Mouse (Mus musculus) forebrain, embryonic 11.5 days (tissue): ENCODE measurements around the gene Gstm7. TPM values are rescaled to one million over a fixed set of nuclear protein-coding genes. Genes with fewer than 3 reads are reported as not detected.
A peak's percentile ranks its signal among the peaks of the same experiment; 100 is the strongest.
"Not testable (repeated sequence)": the region's sequence is repeated elsewhere in the genome, so short reads cannot be mapped to it uniquely, and the experiment has no call there.

Experiments used
- ATAC-seq: fragments of 200-750 bp; cut with Nextera tagmentation; replicated peaks from 2 replicates; pipeline ENCODE4 v1.8.0; 2017; ENCODE audit warnings: moderate TSS enrichment; ENCODE audit not compliant: low FRiP score
- DNase-seq: peaks from one replicate; pipeline ENCODE4 v3.0.0-alpha.2; 2017; ENCODE audit warnings: low spot score
- H3K27ac ChIP-seq: fragments of 300-500 bp; sonication (generic); 2 replicates; pipeline ENCODE4 v1.5.1; 2014; ENCODE audit warnings: low read depth, low read length
- H3K27me3 ChIP-seq: fragments of 300-500 bp; sonication (generic); 2 replicates; pipeline ENCODE4 v1.6.1; 2014; ENCODE audit warnings: mild to moderate bottlenecking, low read length, mixed read lengths; ENCODE audit not compliant: control insufficient read depth, insufficient read depth
- H3K36me3 ChIP-seq: fragments of 300-500 bp; sonication (generic); 2 replicates; pipeline ENCODE4 v1.6.1; 2014; ENCODE audit warnings: mild to moderate bottlenecking, low read length, moderate library complexity, mixed read lengths; ENCODE audit not compliant: control insufficient read depth, insufficient read depth
- H3K4me1 ChIP-seq: fragments of 300-500 bp; sonication (generic); replicated peaks from 2 replicates; pipeline ENCODE4 v1.6.1; 2014; ENCODE audit warnings: low read length, mixed read lengths; ENCODE audit not compliant: control insufficient read depth, insufficient read depth
- H3K4me2 ChIP-seq: fragments of 300-500 bp; sonication (generic); 2 replicates; pipeline ENCODE4 v1.6.1; 2014; ENCODE audit warnings: low read depth, mild to moderate bottlenecking, low read length, moderate library complexity, mixed read lengths; ENCODE audit not compliant: severe bottlenecking
- H3K4me3 ChIP-seq: fragments of 300-500 bp; sonication (generic); 2 replicates; pipeline ENCODE4 v1.5.1; 2014; ENCODE audit warnings: low read depth, low read length
- H3K9ac ChIP-seq: fragments of 300-500 bp; sonication (generic); 2 replicates; pipeline ENCODE4 v1.6.1; 2014; ENCODE audit warnings: low read length
- H3K9me3 ChIP-seq: fragments of 300-500 bp; sonication (generic); 2 replicates; pipeline ENCODE4 v1.6.1; 2016; ENCODE audit warnings: low read length, mixed read lengths; ENCODE audit not compliant: control insufficient read depth
- WGBS: fragments of 180-500 bp; shearing (Covaris S2); extraction: QIAGEN DNeasy Blood & Tissue Kit; methylation state at CpG from one replicate; pipeline ENCODE4 v1.1.7; 2014; 5-methylcytosine and 5-hydroxymethylcytosine counted together
- polyA plus RNA-seq: library from polyadenylated mRNA; unstranded; fragments of >200 nt; fragmentation: Nextera tagmentation; extraction: Ambion mirVana; gene quantifications from 2 replicates; pipeline ENCODE4 v1.2.1, GENCODE M21; 2014

Gstm7 gene
- polyA plus RNA-seq, 1 experiment from 2014 or later = 42.9 TPM

- Histone ChIP-seq H3K27me3 (no peaks in the 10 kb centered on the region), H3K4me2 (no peak overlapping the region), H3K27ac (no peak overlapping the region), H3K4me3 (no peak overlapping the region), H3K9ac (no peak overlapping the region), H3K4me1 (no peaks in the 10 kb centered on the region), H3K9me3 (no peaks in the 10 kb centered on the region), H3K36me3 (no peaks in the 10 kb centered on the region)
- no peak for DNase-seq
- no peak for ATAC-seq
- WGBS = 65% methylated on average over 5 of the region's 5 CpGs
These were observed 33.2 kb upstream of the Gstm7 start for GRCm38 (mm10) chr3:107964656-107965308.

GRCm38 (mm10) chr3:107964026-107964425 is 32.4 kb upstream of the Gstm7 start:
- H3K36me3 ChIP-seq = no peaks in the 10 kb centered on the region
- H3K27me3 ChIP-seq = no peaks in the 10 kb centered on the region
- DNase-seq = no peak
- WGBS = 74% methylated on average over 4 of the region's 4 CpGs
- no peak overlapping the region for H3K4me2 ChIP-seq
- H3K4me3 ChIP-seq = no peak overlapping the region
- H3K4me1 ChIP-seq = no peaks in the 10 kb centered on the region
- no peak overlapping the region for H3K27ac ChIP-seq
- H3K9me3 ChIP-seq = no peaks in the 10 kb centered on the region
- no peak for ATAC-seq
- H3K9ac ChIP-seq = no peak overlapping the region

GRCm38 (mm10) chr3:107955260-107955659 is 23.6 kb upstream of the Gstm7 start:
- ATAC-seq, H3K4me3 ChIP-seq, H3K4me2 ChIP-seq, DNase-seq, H3K27me3 ChIP-seq, H3K9ac ChIP-seq, H3K4me1 ChIP-seq, H3K9me3 ChIP-seq, H3K27ac ChIP-seq, H3K36me3 ChIP-seq: not testable (repeated sequence)
- WGBS = 92% methylated on average over 8 of the region's 9 CpGs

- Histone ChIP-seq H3K4me3 (no peak overlapping the region), H3K9me3 (no peaks in the 10 kb centered on the region), H3K9ac (no peak overlapping the region), H3K4me1 (no peaks in the 10 kb centered on the region), H3K27ac (no peak overlapping the region), H3K36me3 (no peaks in the 10 kb centered on the region), H3K4me2 (no peak overlapping the region), H3K27me3 (no peaks in the 10 kb centered on the region)
- ATAC-seq (no peak), DNase-seq (no peak)
- WGBS = 85% methylated on average over 5 of the region's 5 CpGs
These were observed 22.3 kb upstream of the Gstm7 start for GRCm38 (mm10) chr3:107953906-107954305.

GRCm38 (mm10) chr3:107953328-107953755 is 21.7 kb upstream of the Gstm7 start:
- Histone ChIP-seq H3K4me2 (no peak overlapping the region), H3K36me3 (no peaks in the 10 kb centered on the region), H3K9me3 (no peaks in the 10 kb centered on the region), H3K27ac (no peak overlapping the region), H3K27me3 (no peaks in the 10 kb centered on the region), H3K4me1 (no peaks in the 10 kb centered on the region), H3K9ac (no peak overlapping the region), H3K4me3 (no peak overlapping the region)
- WGBS = 22% methylated on average over 6 of the region's 6 CpGs
- no peak for DNase-seq
- 0 out of 2 replicates have a peak, but pooled peaks have one; percentile 36 for ATAC-seq

- Histone ChIP-seq H3K4me2 (no peak overlapping the region), H3K4me1 (no peaks in the 10 kb centered on the region), H3K36me3 (no peaks in the 10 kb centered on the region), H3K4me3 (no peak overlapping the region), H3K9ac (no peak overlapping the region), H3K27me3 (no peaks in the 10 kb centered on the region), H3K9me3 (no peaks in the 10 kb centered on the region), H3K27ac (no peak overlapping the region)
- DNase-seq (no peak), ATAC-seq (no peak)
- 89% methylated on average over 11 of the region's 11 CpGs for WGBS
These were observed 18.9 kb upstream of the Gstm7 start for GRCm38 (mm10) chr3:107950531-107950930.

GRCm38 (mm10) chr3:107949461-107949860 is 17.8 kb upstream of the Gstm7 start:
- not testable (repeated sequence) for H3K4me3 ChIP-seq, H3K9me3 ChIP-seq, H3K36me3 ChIP-seq, DNase-seq, H3K4me1 ChIP-seq, H3K9ac ChIP-seq, ATAC-seq, H3K27ac ChIP-seq, H3K4me2 ChIP-seq, H3K27me3 ChIP-seq
- 84% methylated on average over 1 of the region's 1 CpGs for WGBS

GRCm38 (mm10) chr3:107945729-107946128 is 14.1 kb upstream of the Gstm7 start:
- Histone ChIP-seq H3K27ac (no peak overlapping the region), H3K4me1 (peaks cover 2% of the 10 kb centered on the region; the same call in 1 of the 2 replicates), H3K9me3 (no peaks in the 10 kb centered on the region), H3K9ac (no peak overlapping the region), H3K27me3 (no peaks in the 10 kb centered on the region), H3K4me2 (no peak overlapping the region), H3K4me3 (no peak overlapping the region), H3K36me3 (no peaks in the 10 kb centered on the region)
- DNase-seq = no peak
- no peak for ATAC-seq
- WGBS = 58% methylated on average over 4 of the region's 4 CpGs
